Mouse (Mus musculus): Measurements from ENCODE around the gene Tmem179b. TPM values are rescaled to one million over a fixed set of nuclear protein-coding genes. Genes with fewer than 3 reads are reported as not detected.

The Tmem179b gene
- polyA plus RNA-seq, 1 experiment from 2014 or later = 81.7 TPM

GRCm38 (mm10) chr19:8725081-8725613 lies 49.1 kb downstream of the Tmem179b start:
- Histone ChIP-seq H3K27ac (no peak overlapping the region; the same call in 1 of the 2 replicates), H3K36me3 (peaks cover 23% of the 10 kb centered on the region), H3K27me3 (no peaks in the 10 kb centered on the region), H3K9ac (no peak overlapping the region), H3K9me3 (no peaks in the 10 kb centered on the region), H3K4me1 (peaks cover 29% of the 10 kb centered on the region), H3K4me3 (peak overlapping the region; percentile 75), H3K4me2 (peak overlapping the region; percentile 52)
- ATAC-seq (ENCODE audit: insufficient number of reproducible peaks, low FRiP score, low TSS enrichment, low read depth) = no peak
- 42% methylated on average over 4 of the region's 4 CpGs for WGBS

- H3K4me1 ChIP-seq = peaks cover 29% of the 10 kb centered on the region
These were observed 49.9 kb downstream of the Tmem179b start for GRCm38 (mm10) chr19:8724392-8724791.

GRCm38 (mm10) chr19:8723574-8724346 lies 50.5 kb downstream of the Tmem179b start:
- Histone ChIP-seq H3K4me1 (peaks cover 29% of the 10 kb centered on the region), H3K4me2 (peak overlapping the region; percentile 52), H3K27ac (peak overlapping the region; percentile 90), H3K9me3 (no peaks in the 10 kb centered on the region), H3K9ac (peak overlapping the region; percentile 89), H3K27me3 (no peaks in the 10 kb centered on the region), H3K36me3 (peaks cover 23% of the 10 kb centered on the region), H3K4me3 (peak overlapping the region; percentile 75)
- WGBS = 0% methylated on average over 20 of the region's 20 CpGs
- no peak for ATAC-seq (ENCODE audit: insufficient number of reproducible peaks, low FRiP score, low TSS enrichment, low read depth)

More at GRCm38 (mm10) chr19:8724392-8724791, 49.9 kb downstream of the Tmem179b start:
- Histone ChIP-seq H3K9me3 (no peaks in the 10 kb centered on the region), H3K4me2 (peak overlapping the region; percentile 52), H3K4me3 (peak overlapping the region; percentile 75), H3K36me3 (peaks cover 23% of the 10 kb centered on the region), H3K9ac (peak overlapping the region; percentile 89), H3K27me3 (no peaks in the 10 kb centered on the region), H3K27ac (peak overlapping the region; percentile 90)
- no peak for ATAC-seq (ENCODE audit: insufficient number of reproducible peaks, low FRiP score, low TSS enrichment, low read depth)
- 1% methylated on average over 2 of the region's 2 CpGs for WGBS

GRCm38 (mm10) chr19:8722907-8723573 lies 51.2 kb downstream of the Tmem179b start, which contains the start of gene Slc3a2:
Gene Slc3a2, minus strand, starts transcription at chr19:8723369.
- Histone ChIP-seq H3K9ac (peak within 1 kb of the TSS; percentile 89), H3K4me2 (peak within 1 kb of the TSS; percentile 58), H3K4me3 (peak within 1 kb of the TSS; percentile 75), H3K9me3 (no peaks in the 10 kb centered on the region), H3K27me3 (no peaks in the 10 kb centered on the region), H3K4me1 (peaks cover 29% of the 10 kb centered on the region), H3K36me3 (peaks cover 23% of the 10 kb centered on the region), H3K27ac (peak within 1 kb of the TSS; percentile 97)
- WGBS = under 1% methylated on average over 50 of the region's 50 CpGs
- peak; percentile 94 for ATAC-seq (ENCODE audit: insufficient number of reproducible peaks, low FRiP score, low TSS enrichment, low read depth)

GRCm38 (mm10) chr19:8722559-8722906 lies 51.7 kb downstream of the Tmem179b start:
- ATAC-seq (ENCODE audit: insufficient number of reproducible peaks, low FRiP score, low TSS enrichment, low read depth) = no peak
- Histone ChIP-seq H3K4me1 (peaks cover 29% of the 10 kb centered on the region), H3K4me2 (peak overlapping the region; percentile 58), H3K4me3 (peak overlapping the region; percentile 75), H3K9me3 (no peaks in the 10 kb centered on the region), H3K9ac (peak overlapping the region; percentile 79), H3K27ac (peak overlapping the region; percentile 97), H3K36me3 (peaks cover 23% of the 10 kb centered on the region), H3K27me3 (no peaks in the 10 kb centered on the region)
- under 1% methylated on average over 5 of the region's 5 CpGs for WGBS

Small RNA genes lying within 50 kb of the gene (microRNA-seq; reads per million reads assigned to microRNA genes)
- not detected for gene Mir6992

Other genes starting within 250 kb of the Tmem179b start
- 0.04 TPM in 1 of 2 replicates, not detected in the other for gene Slc22a8, start 183.2 kb downstream of the Tmem179b start, polyA plus RNA-seq (2015; fragmentation: Nextera tagmentation; extraction: Ambion mirVana)
- gene Slc22a6, start 156.4 kb downstream of the Tmem179b start, polyA plus RNA-seq (2015; fragmentation: Nextera tagmentation; extraction: Ambion mirVana) = 0.06 TPM in 1 of 2 replicates, not detected in the other
- 0.18 and 0.19 TPM in 2 replicates for gene Chrm1, start 110.7 kb downstream of the Tmem179b start, polyA plus RNA-seq (2015; fragmentation: Nextera tagmentation; extraction: Ambion mirVana)
- gene Slc3a2, start 51.1 kb downstream of the Tmem179b start, polyA plus RNA-seq (2015; fragmentation: Nextera tagmentation; extraction: Ambion mirVana) = 118 and 148 TPM in 2 replicates
- 93.8 and 96.0 TPM in 2 replicates for gene Wdr74, start 38.6 kb downstream of the Tmem179b start, polyA plus RNA-seq (2015; fragmentation: Nextera tagmentation; extraction: Ambion mirVana)
- 1.7 and 2.3 TPM in 2 replicates for gene 1700092M07Rik, start 33.7 kb downstream of the Tmem179b start, polyA plus RNA-seq (2015; fragmentation: Nextera tagmentation; extraction: Ambion mirVana)
- gene Stx5a, start 33.1 kb downstream of the Tmem179b start, polyA plus RNA-seq (2015; fragmentation: Nextera tagmentation; extraction: Ambion mirVana) = 185 and 189 TPM in 2 replicates
- gene Nxf1, start 17.4 kb downstream of the Tmem179b start, polyA plus RNA-seq (2015; fragmentation: Nextera tagmentation; extraction: Ambion mirVana) = 171 and 188 TPM in 2 replicates
- gene Tmem223, start 3.5 kb downstream of the Tmem179b start, polyA plus RNA-seq (2015; fragmentation: Nextera tagmentation; extraction: Ambion mirVana) = 141 and 155 TPM in 2 replicates
- 24.9 and 25.3 TPM in 2 replicates for gene Taf6l, start 11.9 kb upstream of the Tmem179b start, polyA plus RNA-seq (2015; fragmentation: Nextera tagmentation; extraction: Ambion mirVana)
- gene Polr2g, start 24.1 kb upstream of the Tmem179b start, polyA plus RNA-seq (2015; fragmentation: Nextera tagmentation; extraction: Ambion mirVana) = 149 and 152 TPM in 2 replicates
- gene Zbtb3, start 28.1 kb upstream of the Tmem179b start, polyA plus RNA-seq (2015; fragmentation: Nextera tagmentation; extraction: Ambion mirVana) = 4.6 and 4.8 TPM in 2 replicates
- gene Ttc9c, start 44.9 kb upstream of the Tmem179b start, polyA plus RNA-seq (2015; fragmentation: Nextera tagmentation; extraction: Ambion mirVana) = 50.4 and 56.8 TPM in 2 replicates
- 5.4 and 5.6 TPM in 2 replicates for gene Hnrnpul2, start 45.5 kb upstream of the Tmem179b start, polyA plus RNA-seq (2015; fragmentation: Nextera tagmentation; extraction: Ambion mirVana)
- gene AC129217.1, start 55.3 kb upstream of the Tmem179b start, polyA plus RNA-seq (2015; fragmentation: Nextera tagmentation; extraction: Ambion mirVana) = not detected in 2 replicates
- 77.4 and 93.6 TPM in 2 replicates for gene Bscl2, start 63.0 kb upstream of the Tmem179b start, polyA plus RNA-seq (2015; fragmentation: Nextera tagmentation; extraction: Ambion mirVana)
- gene Gng3, start 64.7 kb upstream of the Tmem179b start, polyA plus RNA-seq (2015; fragmentation: Nextera tagmentation; extraction: Ambion mirVana) = 2.0 and 3.0 TPM in 2 replicates
- 3.1 and 4.3 TPM in 2 replicates for gene Lrrn4cl, start 76.3 kb upstream of the Tmem179b start, polyA plus RNA-seq (2015; fragmentation: Nextera tagmentation; extraction: Ambion mirVana)
- 173 and 176 TPM in 2 replicates for gene Ubxn1, start 97.0 kb upstream of the Tmem179b start, polyA plus RNA-seq (2015; fragmentation: Nextera tagmentation; extraction: Ambion mirVana)
- 65.9 and 69.1 TPM in 2 replicates for gene Uqcc3, start 106.5 kb upstream of the Tmem179b start, polyA plus RNA-seq (2015; fragmentation: Nextera tagmentation; extraction: Ambion mirVana)
- 69.3 and 76.7 TPM in 2 replicates for gene Lbhd1, start 109.3 kb upstream of the Tmem179b start, polyA plus RNA-seq (2015; fragmentation: Nextera tagmentation; extraction: Ambion mirVana)
- gene Gm49403, start 109.5 kb upstream of the Tmem179b start, polyA plus RNA-seq (2015; fragmentation: Nextera tagmentation; extraction: Ambion mirVana) = not detected in 2 replicates
- gene 1810009A15Rik, start 114.4 kb upstream of the Tmem179b start, polyA plus RNA-seq (2015; fragmentation: Nextera tagmentation; extraction: Ambion mirVana) = 76.8 and 80.9 TPM in 2 replicates
- not detected in 2 replicates for gene Gm49416, start 114.5 kb upstream of the Tmem179b start, polyA plus RNA-seq (2015; fragmentation: Nextera tagmentation; extraction: Ambion mirVana)
- gene Ints5, start 118.5 kb upstream of the Tmem179b start, polyA plus RNA-seq (2015; fragmentation: Nextera tagmentation; extraction: Ambion mirVana) = 38.6 and 42.0 TPM in 2 replicates
- 97.4 and 102 TPM in 2 replicates for gene Ganab, start 123.6 kb upstream of the Tmem179b start, polyA plus RNA-seq (2015; fragmentation: Nextera tagmentation; extraction: Ambion mirVana)
- gene B3gat3, start 145.9 kb upstream of the Tmem179b start, polyA plus RNA-seq (2015; fragmentation: Nextera tagmentation; extraction: Ambion mirVana) = 47.1 and 48.6 TPM in 2 replicates
- 4.0 and 4.6 TPM in 2 replicates for gene Rom1, start 154.9 kb upstream of the Tmem179b start, polyA plus RNA-seq (2015; fragmentation: Nextera tagmentation; extraction: Ambion mirVana)
- gene Eml3, start 155.1 kb upstream of the Tmem179b start, polyA plus RNA-seq (2015; fragmentation: Nextera tagmentation; extraction: Ambion mirVana) = 41.8 and 42.7 TPM in 2 replicates
- 155 and 160 TPM in 2 replicates for gene Mta2, start 167.4 kb upstream of the Tmem179b start, polyA plus RNA-seq (2015; fragmentation: Nextera tagmentation; extraction: Ambion mirVana)
- gene Tut1, start 179.4 kb upstream of the Tmem179b start, polyA plus RNA-seq (2015; fragmentation: Nextera tagmentation; extraction: Ambion mirVana) = 29.3 and 30.0 TPM in 2 replicates
- 467 and 482 TPM in 2 replicates for gene Eef1g, start 192.6 kb upstream of the Tmem179b start, polyA plus RNA-seq (2015; fragmentation: Nextera tagmentation; extraction: Ambion mirVana)
- gene Ahnak, start 214.8 kb upstream of the Tmem179b start, polyA plus RNA-seq (2015; fragmentation: Nextera tagmentation; extraction: Ambion mirVana) = 96.4 and 104 TPM in 2 replicates